Mouse (Mus musculus): ENCODE results near the gene Srrm3. TPM values are rescaled to one million over a fixed set of nuclear protein-coding genes. Genes with fewer than 3 reads are reported as not detected.

Gene Srrm3
- polyA plus RNA-seq, 1 experiment from 2014 or later: 65.9 TPM

DNA sequence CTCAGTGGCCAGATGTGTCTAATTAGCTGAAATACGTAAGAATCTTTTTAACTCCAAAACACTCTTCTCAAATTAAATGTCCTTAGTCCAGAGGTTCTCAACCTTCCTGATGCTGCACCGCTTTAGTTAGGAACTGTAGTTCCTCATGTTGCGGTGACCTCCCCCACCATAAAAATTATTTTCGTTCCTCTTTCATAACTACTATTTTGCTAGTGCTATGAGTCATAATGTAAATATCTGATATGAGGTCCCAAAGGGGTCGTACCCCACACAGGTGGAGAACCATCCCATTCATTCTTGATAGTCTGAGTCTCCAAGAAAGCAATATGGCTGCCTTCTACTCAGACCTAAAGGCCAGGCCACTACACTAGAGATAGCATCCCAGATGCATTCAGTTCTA lies 63.8 kb downstream of the Srrm3 start:
- H3K4me1 ChIP-seq (ENCODE audit: control insufficient read depth, insufficient read depth, low read length): peaks cover 9% of the 10 kb centered on the region
- 92% methylated on average over 5 of the region's 5 CpGs for WGBS
- no peaks in the 10 kb centered on the region for H3K27me3 ChIP-seq (ENCODE audit: control insufficient read depth, insufficient read depth, low read length)
- no peak overlapping the region for H3K9ac ChIP-seq (replicated peaks; ENCODE audit: low read depth, low read length)
- no peak overlapping the region for H3K4me2 ChIP-seq (ENCODE audit: low read depth, low read length)
- no peak overlapping the region for H3K4me3 ChIP-seq (ENCODE audit: low read depth, low read length)
- H3K36me3 ChIP-seq (ENCODE audit: control insufficient read depth, insufficient read depth, low read length): no peaks in the 10 kb centered on the region
- H3K9me3 ChIP-seq (ENCODE audit: control insufficient read depth, low read length): no peaks in the 10 kb centered on the region
- no peak for ATAC-seq (ENCODE audit: low read depth)
- H3K27ac ChIP-seq (ENCODE audit: low read depth, low read length): no peak overlapping the region

DNA sequence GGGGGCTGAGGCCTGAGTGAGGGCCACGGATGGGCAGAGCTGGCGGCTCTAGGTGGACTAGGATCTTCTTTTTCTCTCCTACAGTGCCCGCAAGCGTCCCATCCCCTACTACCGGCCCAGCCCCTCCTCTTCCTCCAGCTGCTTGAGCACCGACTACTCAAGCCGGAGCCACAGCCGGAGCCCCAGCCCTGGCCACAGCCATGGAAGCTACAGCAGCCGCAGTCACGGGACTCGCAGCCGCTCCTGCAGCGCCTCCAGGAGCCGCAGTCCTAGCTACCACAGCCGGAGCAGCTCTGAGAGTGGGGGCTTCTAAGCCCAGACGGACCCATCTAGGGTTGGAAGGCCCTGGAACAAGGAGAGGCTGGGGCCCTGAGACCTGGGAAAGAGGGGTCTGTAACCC lies 66.3 kb downstream of the Srrm3 start:
- H3K36me3 ChIP-seq (ENCODE audit: control insufficient read depth, insufficient read depth, low read length): no peaks in the 10 kb centered on the region
- no peak overlapping the region for H3K9ac ChIP-seq (replicated peaks; ENCODE audit: low read depth, low read length)
- peaks cover 7% of the 10 kb centered on the region; the same call in 1 of the 2 replicates for H3K4me1 ChIP-seq (ENCODE audit: control insufficient read depth, insufficient read depth, low read length)
- H3K27me3 ChIP-seq (ENCODE audit: control insufficient read depth, insufficient read depth, low read length): no peaks in the 10 kb centered on the region
- H3K9me3 ChIP-seq (ENCODE audit: control insufficient read depth, low read length): no peaks in the 10 kb centered on the region
- 22% methylated on average over 16 of the region's 16 CpGs for WGBS
- no peak overlapping the region for H3K27ac ChIP-seq (ENCODE audit: low read depth, low read length)
- ATAC-seq (ENCODE audit: low read depth): no peak
- H3K4me3 ChIP-seq (ENCODE audit: low read depth, low read length): no peak overlapping the region
- H3K4me2 ChIP-seq (ENCODE audit: low read depth, low read length): no peak overlapping the region

DNA sequence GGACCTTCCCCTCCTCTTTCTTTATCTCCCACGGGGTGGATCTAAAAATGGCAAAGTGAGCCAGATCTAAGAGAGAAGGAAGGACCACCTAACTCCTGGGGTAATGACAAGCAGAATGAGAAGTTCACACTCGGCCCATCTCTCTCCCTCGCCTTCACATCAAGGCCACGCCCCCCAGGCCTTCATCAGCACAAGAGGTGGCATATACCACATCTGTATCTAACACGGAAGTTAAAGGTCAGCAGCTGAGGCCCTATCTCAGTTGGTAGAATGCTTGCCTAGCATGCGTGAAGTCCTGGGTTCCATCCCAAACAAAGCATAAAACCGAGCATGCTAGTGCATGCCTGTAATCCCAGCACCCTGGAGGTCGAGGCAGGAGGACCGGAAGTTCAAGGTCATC lies 67.1 kb downstream of the Srrm3 start:
- Histone ChIP-seq H3K36me3 (ENCODE audit: control insufficient read depth, insufficient read depth, low read length) (no peaks in the 10 kb centered on the region), H3K9ac (replicated peaks; ENCODE audit: low read depth, low read length) (no peak overlapping the region), H3K4me3 (ENCODE audit: low read depth, low read length) (no peak overlapping the region), H3K9me3 (ENCODE audit: control insufficient read depth, low read length) (no peaks in the 10 kb centered on the region), H3K4me1 (ENCODE audit: control insufficient read depth, insufficient read depth, low read length) (0 out of 2 replicates have a peak, but pooled peaks cover 5% of the 10 kb centered on the region), H3K27ac (ENCODE audit: low read depth, low read length) (no peak overlapping the region), H3K4me2 (ENCODE audit: low read depth, low read length) (no peak overlapping the region), H3K27me3 (ENCODE audit: control insufficient read depth, insufficient read depth, low read length) (no peaks in the 10 kb centered on the region)
- 68% methylated on average over 8 of the region's 9 CpGs for WGBS
- no peak for ATAC-seq (ENCODE audit: low read depth)

DNA sequence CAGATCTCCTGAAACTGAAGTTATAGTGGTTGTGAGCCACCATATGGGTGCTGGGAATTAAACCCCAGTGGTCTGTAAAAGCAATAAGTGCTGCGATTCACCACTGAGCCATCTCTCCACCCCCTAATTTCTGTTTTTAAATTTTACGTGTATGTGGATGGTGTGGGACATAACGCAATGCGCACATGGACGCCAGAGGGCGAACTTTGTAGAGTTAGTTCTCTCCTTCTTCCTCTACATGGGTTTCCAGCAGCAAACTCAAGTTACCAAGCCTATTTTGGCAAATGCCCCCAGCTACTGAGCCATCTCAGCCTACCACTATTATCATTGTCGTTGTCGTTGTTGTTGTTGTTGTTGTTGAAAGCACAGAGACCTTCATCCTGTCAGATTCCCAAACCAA lies 70.5 kb downstream of the Srrm3 start:
- 0 out of 2 replicates have a peak, but pooled peaks cover 5% of the 10 kb centered on the region for H3K4me1 ChIP-seq (ENCODE audit: control insufficient read depth, insufficient read depth, low read length)
- no peaks in the 10 kb centered on the region for H3K9me3 ChIP-seq (ENCODE audit: control insufficient read depth, low read length)
- H3K27ac ChIP-seq (ENCODE audit: low read depth, low read length): 0 out of 2 replicates have a peak overlapping the region, but pooled peaks have one; percentile 18
- no peak overlapping the region for H3K9ac ChIP-seq (replicated peaks; ENCODE audit: low read depth, low read length)
- H3K27me3 ChIP-seq (ENCODE audit: control insufficient read depth, insufficient read depth, low read length): no peaks in the 10 kb centered on the region
- no peak for ATAC-seq (ENCODE audit: low read depth)
- no peak overlapping the region for H3K4me3 ChIP-seq (ENCODE audit: low read depth, low read length)
- WGBS: 22% methylated on average over 8 of the region's 8 CpGs
- H3K36me3 ChIP-seq (ENCODE audit: control insufficient read depth, insufficient read depth, low read length): no peaks in the 10 kb centered on the region
- peak overlapping the region; percentile 47 for H3K4me2 ChIP-seq (ENCODE audit: low read depth, low read length)

DNA sequence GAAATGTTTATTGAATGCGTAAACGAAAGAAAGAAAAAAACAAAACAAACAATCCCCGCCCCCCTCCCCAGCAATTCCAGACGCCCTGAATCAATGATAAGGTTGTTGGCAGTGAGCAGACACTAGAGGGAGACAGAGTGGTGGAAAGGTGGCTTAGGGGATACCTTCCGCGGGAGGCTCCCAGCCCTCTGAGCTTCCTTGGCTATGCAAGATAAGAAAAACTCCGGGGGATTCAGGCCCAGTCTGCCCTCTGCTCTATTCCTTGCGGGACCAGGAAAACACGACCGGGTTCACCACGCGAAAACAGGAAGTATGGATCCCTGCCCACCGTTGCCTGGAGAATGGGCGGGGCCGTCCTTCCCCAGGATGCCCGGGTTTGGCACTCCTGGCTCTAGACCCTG lies 71.1 kb downstream of the Srrm3 start:
- H3K27me3 ChIP-seq (ENCODE audit: control insufficient read depth, insufficient read depth, low read length): no peaks in the 10 kb centered on the region
- peak; percentile 67 for ATAC-seq (ENCODE audit: low read depth)
- 0 out of 2 replicates have a peak, but pooled peaks cover 5% of the 10 kb centered on the region for H3K4me1 ChIP-seq (ENCODE audit: control insufficient read depth, insufficient read depth, low read length)
- no peaks in the 10 kb centered on the region for H3K36me3 ChIP-seq (ENCODE audit: control insufficient read depth, insufficient read depth, low read length)
- peak overlapping the region; percentile 47 for H3K4me2 ChIP-seq (ENCODE audit: low read depth, low read length)
- 0 out of 2 replicates have a peak overlapping the region, but pooled peaks have one; percentile 41 for H3K9ac ChIP-seq (replicated peaks; ENCODE audit: low read depth, low read length)
- H3K4me3 ChIP-seq (ENCODE audit: low read depth, low read length): peak overlapping the region; percentile 25
- no peaks in the 10 kb centered on the region for H3K9me3 ChIP-seq (ENCODE audit: control insufficient read depth, low read length)
- WGBS: 1% methylated on average over 16 of the region's 16 CpGs
- 0 out of 2 replicates have a peak overlapping the region, but pooled peaks have one; percentile 18 for H3K27ac ChIP-seq (ENCODE audit: low read depth, low read length)

DNA sequence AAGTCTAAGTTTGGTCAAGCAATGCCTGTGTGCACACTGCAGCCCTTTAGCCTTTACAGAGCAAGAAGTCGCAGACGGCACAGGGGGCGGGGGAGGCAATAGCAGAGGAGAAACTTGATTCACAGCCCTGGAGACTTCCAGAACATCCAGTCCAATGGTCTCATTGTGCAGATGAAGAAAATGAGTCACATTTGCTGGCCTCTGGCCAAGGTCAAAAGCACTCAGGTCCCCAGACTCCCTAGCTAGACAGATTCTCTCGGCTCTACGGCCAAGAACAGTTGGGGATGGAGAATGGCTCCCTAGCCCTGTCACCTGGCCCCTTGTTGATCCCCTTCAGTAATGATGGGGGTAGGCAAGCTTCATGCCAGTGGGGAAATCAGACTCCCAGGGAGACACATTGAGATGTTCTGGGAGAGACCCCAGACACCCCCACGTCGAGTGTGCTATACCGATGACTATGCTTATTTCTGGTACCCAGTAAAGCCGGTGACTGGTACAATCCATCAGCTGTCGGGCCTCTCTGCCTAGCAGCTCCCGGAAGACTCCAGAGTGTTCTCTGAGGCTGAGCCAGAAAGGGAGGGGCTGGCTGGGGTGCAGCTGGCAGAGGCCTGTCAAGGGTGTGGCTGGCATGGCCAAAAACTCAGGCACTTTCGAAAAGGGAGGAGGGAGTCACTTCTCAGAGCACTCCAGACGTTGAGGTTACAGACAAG lies 72.9 kb downstream of the Srrm3 start:
- no peaks in the 10 kb centered on the region for H3K36me3 ChIP-seq (ENCODE audit: control insufficient read depth, insufficient read depth, low read length)
- H3K27ac ChIP-seq (ENCODE audit: low read depth, low read length): no peak overlapping the region
- WGBS: 37% methylated on average over 13 of the region's 13 CpGs
- ATAC-seq (ENCODE audit: low read depth): 0 out of 2 replicates have a peak, but pooled peaks have one; percentile 18
- no peaks in the 10 kb centered on the region for H3K9me3 ChIP-seq (ENCODE audit: control insufficient read depth, low read length)
- H3K9ac ChIP-seq (replicated peaks; ENCODE audit: low read depth, low read length): no peak overlapping the region
- H3K27me3 ChIP-seq (ENCODE audit: control insufficient read depth, insufficient read depth, low read length): no peaks in the 10 kb centered on the region
- H3K4me2 ChIP-seq (ENCODE audit: low read depth, low read length): no peak overlapping the region
- 0 out of 2 replicates have a peak, but pooled peaks cover 5% of the 10 kb centered on the region for H3K4me1 ChIP-seq (ENCODE audit: control insufficient read depth, insufficient read depth, low read length)
- no peak overlapping the region for H3K4me3 ChIP-seq (ENCODE audit: low read depth, low read length)

DNA sequence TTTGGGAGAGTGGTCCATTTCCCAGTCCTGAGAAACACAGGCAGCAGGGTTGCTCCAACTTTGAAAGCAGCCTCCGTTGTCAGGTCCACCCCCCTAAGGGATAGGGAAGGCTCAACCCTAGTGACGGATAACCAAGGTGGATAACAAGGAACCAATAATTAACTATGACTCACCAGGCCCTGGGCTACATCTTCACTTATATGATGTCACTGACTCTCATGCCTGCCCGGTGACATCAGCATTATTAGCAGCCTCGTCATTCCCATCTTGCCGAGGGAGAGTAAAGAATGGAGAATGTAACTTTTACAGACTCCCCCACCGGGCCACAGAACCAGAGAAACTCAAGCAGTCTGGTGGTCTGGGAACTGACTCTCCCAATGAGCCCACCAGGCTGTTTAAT lies 78.0 kb downstream of the Srrm3 start:
- Histone ChIP-seq H3K27ac (ENCODE audit: low read depth, low read length) (no peak overlapping the region), H3K9ac (replicated peaks; ENCODE audit: low read depth, low read length) (no peak overlapping the region), H3K9me3 (ENCODE audit: control insufficient read depth, low read length) (no peaks in the 10 kb centered on the region), H3K36me3 (ENCODE audit: control insufficient read depth, insufficient read depth, low read length) (no peaks in the 10 kb centered on the region), H3K4me3 (ENCODE audit: low read depth, low read length) (no peak overlapping the region), H3K4me1 (ENCODE audit: control insufficient read depth, insufficient read depth, low read length) (no peaks in the 10 kb centered on the region), H3K4me2 (ENCODE audit: low read depth, low read length) (no peak overlapping the region), H3K27me3 (ENCODE audit: control insufficient read depth, insufficient read depth, low read length) (peaks cover 9% of the 10 kb centered on the region)
- 77% methylated on average over 6 of the region's 6 CpGs for WGBS
- ATAC-seq (ENCODE audit: low read depth): no peak

DNA sequence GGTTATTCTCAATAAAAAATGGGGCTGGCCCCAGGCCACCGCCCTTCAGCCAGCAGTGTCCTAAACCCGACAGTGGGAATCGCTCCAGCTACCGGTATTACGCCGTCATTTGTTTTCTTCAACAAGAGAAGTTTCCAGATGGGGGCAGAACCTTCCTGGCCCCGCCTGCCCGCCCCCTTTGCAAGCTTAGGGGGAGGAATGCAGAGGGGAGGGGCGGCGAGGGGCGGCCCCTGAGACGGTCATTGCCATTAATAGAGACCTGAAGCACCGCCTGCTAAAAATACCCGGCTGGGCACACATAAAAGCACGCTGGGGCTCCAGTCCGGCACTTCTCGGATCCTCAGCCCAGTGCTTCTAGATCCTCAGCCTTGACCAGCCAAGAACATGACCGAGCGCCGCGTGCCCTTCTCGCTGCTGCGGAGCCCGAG lies 81.0 kb downstream of the Srrm3 start, which contains the start of gene Hspb1:
Gene Hspb1 (plus strand): TSS at position 245 of the 428 bp plus-strand sequence.
- Histone ChIP-seq H3K4me1 (ENCODE audit: control insufficient read depth, insufficient read depth, low read length) (no peaks in the 10 kb centered on the region), H3K9me3 (ENCODE audit: control insufficient read depth, low read length) (no peaks in the 10 kb centered on the region), H3K36me3 (ENCODE audit: control insufficient read depth, insufficient read depth, low read length) (no peaks in the 10 kb centered on the region), H3K27ac (ENCODE audit: low read depth, low read length) (no peak within 1 kb of the TSS), H3K4me3 (ENCODE audit: low read depth, low read length) (peak within 1 kb of the TSS; percentile 19; the same call in 1 of the 2 replicates), H3K4me2 (ENCODE audit: low read depth, low read length) (peak within 1 kb of the TSS; percentile 38; the same call in 1 of the 2 replicates), H3K27me3 (ENCODE audit: control insufficient read depth, insufficient read depth, low read length) (peaks cover 9% of the 10 kb centered on the region), H3K9ac (replicated peaks; ENCODE audit: low read depth, low read length) (0 out of 2 replicates have a peak within 1 kb of the TSS, but pooled peaks have one; percentile 32)
- WGBS: 2% methylated on average over 24 of the region's 24 CpGs
- ATAC-seq (ENCODE audit: low read depth): no peak

Data from neural tube, embryonic 14.5 days (tissue).